Mouse (Mus musculus) left cerebral cortex, postnatal 25 days (tissue): Measurements from ENCODE around the gene Pgap2. TPM values are rescaled to one million over a fixed set of nuclear protein-coding genes. Genes with fewer than 3 reads are reported as not detected.

Source experiments
- DNase-seq, 2 experiments: peaks; one replicate each; pipeline ENCODE4 v3.0.0; 2022; ENCODE audit warnings: low spot score in 2 of 2, mixed read lengths in 1 of 2
- intact Hi-C: fragments of 180-260 bp; cut with DNase I; formaldehyde crosslinking; loops from one replicate; pipeline ENCODE4 v1.15.1; 2025
- total RNA-seq, 2 experiments: library from RNA; stranded (reverse); gene quantifications; 2 replicates each; pipeline ENCODE4 v1.2.3; 2021

Pgap2 gene
- total RNA-seq, 2 experiments from 2014 or later: 23.3 to 28.8 TPM

DNA sequence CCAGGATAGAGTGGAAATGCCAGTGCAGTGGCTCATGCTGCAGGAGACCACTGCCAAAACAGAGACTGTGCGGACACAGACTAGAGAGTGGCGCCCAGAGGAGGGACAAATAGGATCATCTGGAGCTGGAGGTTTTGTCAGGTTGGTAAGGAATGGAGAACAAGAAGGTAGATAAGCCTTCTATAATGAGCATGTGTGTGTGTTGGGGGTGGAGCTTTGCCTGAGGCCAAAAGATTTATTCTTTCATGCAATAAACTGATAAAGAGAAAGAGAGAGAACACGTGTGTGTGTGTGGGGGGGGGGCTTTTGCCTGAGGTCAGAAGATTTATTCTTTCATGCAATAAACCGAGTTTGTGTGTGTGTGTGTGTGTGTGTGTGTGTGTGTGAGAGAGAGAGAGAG is 23.1 kb downstream of the Pgap2 start:
- intact Hi-C loops: no loop called here
- no peak for DNase-seq

GRCm38 (mm10) chr7:102238686-102239286 is 28.8 kb downstream of the Pgap2 start:
- no peak for DNase-seq
- intact Hi-C loops: no loop called here

GRCm38 (mm10) chr7:102239591-102239990 is 29.6 kb downstream of the Pgap2 start:
- intact Hi-C loops: no loop called here
- no peak for DNase-seq

GRCm38 (mm10) chr7:102242371-102242770 is 32.4 kb downstream of the Pgap2 start:
- DNase-seq: no peak
- intact Hi-C loops: no loop called here

GRCm38 (mm10) chr7:102242917-102243316 is 32.9 kb downstream of the Pgap2 start:
- no peak for DNase-seq
- intact Hi-C loops: no loop called here

- intact Hi-C loops: no loop called here
Measured at GRCm38 (mm10) chr7:102243870-102244269, 33.9 kb downstream of the Pgap2 start.

GRCm38 (mm10) chr7:102244782-102245535 is 35.0 kb downstream of the Pgap2 start:
- no peak for DNase-seq
- intact Hi-C loops: no loop called here

More at GRCm38 (mm10) chr7:102243870-102244269, 33.9 kb downstream of the Pgap2 start:
- DNase-seq: no peak

- no peak for DNase-seq
- intact Hi-C loops: no loop called here
Measured at GRCm38 (mm10) chr7:102245775-102246174, 35.8 kb downstream of the Pgap2 start.

DNA sequence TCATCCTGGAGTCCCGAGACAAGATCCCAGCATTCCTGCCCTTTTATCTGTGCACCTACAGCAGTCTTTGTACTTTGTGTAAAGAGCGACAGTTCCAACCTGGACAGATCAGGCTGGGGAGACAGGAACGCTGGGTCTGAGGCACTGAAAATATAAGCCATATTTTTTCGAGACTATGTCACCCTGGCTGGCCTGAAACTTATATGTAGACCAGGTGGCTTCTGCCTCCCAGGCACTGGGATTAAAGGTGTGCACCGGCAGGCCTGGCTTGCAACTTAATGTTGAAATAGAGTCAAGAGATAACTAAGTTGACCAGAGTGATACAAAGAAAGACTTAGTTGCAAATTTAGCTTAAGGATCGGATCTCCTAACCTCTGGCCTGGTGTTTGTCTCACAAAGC is 36.3 kb downstream of the Pgap2 start:
- intact Hi-C loops: no loop called here

GRCm38 (mm10) chr7:102246956-102247797 is 37.2 kb downstream of the Pgap2 start:
- intact Hi-C loops: no loop called here

More for the DNA sequence above, 36.3 kb downstream of the Pgap2 start:
- DNase-seq: no peak

GRCm38 (mm10) chr7:102248691-102249404 is 38.8 kb downstream of the Pgap2 start:
- intact Hi-C loops: no loop called here
- DNase-seq: no peak

More at GRCm38 (mm10) chr7:102246956-102247797, 37.2 kb downstream of the Pgap2 start:
- DNase-seq: no peak

DNA sequence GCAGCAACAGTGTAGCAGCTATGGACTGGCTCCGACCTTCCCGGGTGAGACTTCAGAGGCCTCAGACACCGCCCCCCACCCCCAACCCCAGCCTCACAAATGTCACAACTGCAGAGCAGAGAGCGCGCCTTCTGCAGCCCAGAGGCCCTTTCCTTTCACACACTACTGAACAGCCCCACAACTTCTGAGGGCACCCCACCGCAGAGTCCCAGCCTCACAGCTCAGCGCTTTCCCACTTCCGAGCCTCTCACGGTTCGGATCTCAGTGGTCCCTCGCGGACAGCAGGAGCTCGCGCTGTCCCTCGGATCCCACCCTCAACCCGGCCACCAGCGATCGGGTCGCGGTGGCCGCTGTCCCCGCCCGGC is 39.5 kb downstream of the Pgap2 start:
- intact Hi-C loops: no loop called here
- DNase-seq: no peak

DNA sequence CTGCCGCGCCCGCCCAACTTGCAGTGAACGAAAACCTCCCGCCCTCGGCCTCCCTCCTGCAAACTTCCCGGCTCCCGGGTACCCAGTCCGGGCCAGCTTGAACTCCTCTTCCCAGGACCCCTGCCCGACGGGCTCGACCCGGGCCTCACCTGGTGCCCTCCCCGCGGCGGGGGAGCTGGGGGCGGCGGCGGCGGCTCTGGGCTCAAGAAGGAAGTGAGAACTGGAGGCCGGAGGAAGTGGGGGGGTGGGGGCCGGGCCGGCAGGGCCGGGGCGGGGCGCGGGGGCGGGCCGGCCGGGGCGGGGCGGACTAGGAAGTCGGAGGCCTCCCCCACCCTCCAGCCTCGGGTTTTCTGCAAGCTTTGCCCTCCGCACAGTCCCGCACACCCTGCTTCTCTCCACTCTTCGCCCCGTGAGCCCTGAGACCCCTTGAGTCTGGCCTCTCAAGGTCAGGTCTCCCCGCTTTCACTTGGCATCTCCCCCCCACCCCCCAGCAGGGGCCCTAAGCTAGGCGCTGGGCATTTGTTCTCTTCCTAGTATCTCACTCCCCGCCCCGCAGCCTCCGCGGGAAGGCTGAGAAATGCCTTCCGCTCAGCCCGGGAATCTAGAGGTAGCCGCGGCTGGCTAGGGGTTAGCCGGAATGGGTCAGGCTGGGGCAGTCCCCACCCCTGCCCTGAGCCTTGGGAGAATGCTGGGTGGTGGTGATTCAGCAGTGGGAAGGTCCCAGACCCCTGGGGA is 40.1 kb downstream of the Pgap2 start:
- intact Hi-C loops: loop anchor here (2.0 kb wide), 2 partner anchors 27 to 39 kb away; partner anchors contain the start of genes Nup98 and Pgap2

GRCm38 (mm10) chr7:102250631-102251214 is 40.7 kb downstream of the Pgap2 start:
- intact Hi-C loops: loop anchor here (2.0 kb wide), 2 partner anchors 28 to 40 kb away; partner anchors contain the start of genes Nup98 and Pgap2

More for the DNA sequence above, 40.1 kb downstream of the Pgap2 start:
- peak; percentile 32 to 36 for DNase-seq

GRCm38 (mm10) chr7:102253631-102254030 is 43.6 kb downstream of the Pgap2 start:
- intact Hi-C loops: no loop called here
- DNase-seq: no peak

More at GRCm38 (mm10) chr7:102250631-102251214, 40.7 kb downstream of the Pgap2 start:
- DNase-seq: peak; percentile 90 to 92

- no peak for DNase-seq
- intact Hi-C loops: no loop called here
Measured at GRCm38 (mm10) chr7:102255954-102256353, 45.9 kb downstream of the Pgap2 start, which contains the start of gene Rhog. Gene Rhog, minus strand, starts transcription at chr7:102256054.

DNA sequence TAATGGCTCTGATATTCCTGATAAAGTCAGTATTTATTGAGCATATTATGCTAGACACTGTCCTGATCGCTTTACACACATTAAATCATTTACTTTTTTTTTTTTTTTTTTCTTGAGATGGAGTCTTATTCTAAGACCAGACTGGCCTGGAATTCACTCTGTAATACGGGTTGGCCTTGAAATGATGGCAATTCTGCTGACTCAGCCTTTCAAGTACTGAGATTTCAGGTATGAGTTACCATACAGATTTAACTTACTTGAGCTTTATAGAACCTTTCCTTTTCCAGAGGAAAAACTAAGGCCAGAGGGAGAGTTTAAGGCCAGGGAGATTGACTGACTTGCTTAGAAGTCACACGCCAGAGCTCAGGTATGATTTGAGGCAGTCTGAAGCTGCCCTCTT is 46.6 kb downstream of the Pgap2 start:
- intact Hi-C loops: no loop called here
- no peak for DNase-seq

- intact Hi-C loops: loop anchor here (2.0 kb wide), 1 partner anchor 159 kb away; no protein-coding TSS in a partner anchor
- peak; percentile 76 to 81 for DNase-seq
Measured at GRCm38 (mm10) chr7:102258189-102258588, 48.2 kb downstream of the Pgap2 start.
